Comparison of ENCODE assay signal across 8 mouse cellular contexts in the genomic region with DNA sequence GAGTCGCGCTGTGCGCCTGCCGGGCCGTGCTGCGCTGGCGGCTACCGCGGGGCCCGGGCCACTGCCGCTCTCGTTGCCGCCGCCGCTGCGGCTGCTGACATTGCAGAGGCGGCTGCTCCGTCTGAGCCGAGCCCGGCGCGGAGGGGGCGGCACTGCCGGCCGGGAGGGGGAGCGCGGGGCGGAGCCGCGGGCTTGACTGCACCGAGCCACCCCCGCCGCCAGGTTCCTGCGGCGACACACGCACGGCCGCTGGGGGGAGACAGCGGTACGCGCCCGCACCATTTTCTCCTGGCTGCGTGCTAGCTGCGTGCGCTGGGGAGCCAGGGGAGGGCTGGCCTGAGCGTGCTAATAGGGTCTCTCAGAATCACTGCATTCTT. TPM values are rescaled to one million over a fixed set of nuclear protein-coding genes. Genes with fewer than 3 reads are reported as not detected.
DNase-seq lines count a peak whose midpoint lies in the region; ATAC-seq and TF ChIP-seq lines count a peak whose summit lies in the region.

A gene (minus strand): TSS at position 131 of the 377 bp plus-strand sequence.

- peak within 1 kb of the TSS; percentile 84 for H3K4me2 ChIP-seq in hindbrain, embryonic 15.5 days
- H3K4me2 ChIP-seq in lung, embryonic 16.5 days (ENCODE audit: low read depth, low read length): peak within 1 kb of the TSS; percentile 98

- intact Hi-C loops in gastrocnemius, adult 2 months (cut with DNase I): loop anchor here (2.0 kb wide), 1 partner anchor 251 kb away; no protein-coding TSS in a partner anchor

- WGBS in hindbrain, embryonic 15.5 days: under 1% methylated on average over 40 of the region's 46 CpGs
- under 1% methylated on average over 29 of the region's 46 CpGs for WGBS in lung, embryonic 16.5 days

- H3K4me1 ChIP-seq in hindbrain, embryonic 15.5 days (replicated peaks): peaks cover 36% of the 10 kb centered on the region
- H3K4me1 ChIP-seq in lung, embryonic 16.5 days (replicated peaks; ENCODE audit: control insufficient read depth, insufficient read depth, low read length): peaks cover 5% of the 10 kb centered on the region

- H3K4me3 ChIP-seq in gastrocnemius, adult 2 months: peak within 1 kb of the TSS; percentile 81
- H3K4me3 ChIP-seq in hindbrain, embryonic 15.5 days: peak within 1 kb of the TSS; percentile 94
- peak within 1 kb of the TSS; percentile 65 for H3K4me3 ChIP-seq in lung, embryonic 16.5 days (ENCODE audit: low read length)

- H3K9ac ChIP-seq in hindbrain, embryonic 15.5 days: peak within 1 kb of the TSS; percentile 96
- peak within 1 kb of the TSS; percentile 63 for H3K9ac ChIP-seq in lung, embryonic 16.5 days (ENCODE audit: low read length)

- H3K27me3 ChIP-seq in hindbrain, embryonic 15.5 days: no peaks in the 10 kb centered on the region
- H3K27me3 ChIP-seq in lung, embryonic 16.5 days (ENCODE audit: control insufficient read depth, insufficient read depth, low read depth, low read length): peaks cover 55% of the 10 kb centered on the region

- H3K36me3 ChIP-seq in hindbrain, embryonic 15.5 days: no peaks in the 10 kb centered on the region
- no peaks in the 10 kb centered on the region for H3K36me3 ChIP-seq in lung, embryonic 16.5 days (ENCODE audit: control insufficient read depth, insufficient read depth, low read length)

- TF ChIP-seq CTCF in gastrocnemius, adult 2 months (IDR thresholded peaks at IDR 0.05): peak; percentile 91

- peak; percentile 95 for ATAC-seq in hindbrain, embryonic 15.5 days (ENCODE audit: low FRiP score, low read depth)
- ATAC-seq in lung, embryonic 16.5 days (ENCODE audit: low read depth): peak; percentile 95

- peak; percentile 72 for DNase-seq in WW6 (ENCODE audit: low read depth, low spot score)
- DNase-seq in cerebellum, postnatal 36 days: peak; percentile 91 to 96
- DNase-seq in gastrocnemius, adult 2 months: peak; percentile 92
- DNase-seq in layer of hippocampus, postnatal 14 days (ENCODE audit: low spot score in 2 of 2): peak; percentile 93 to 95
- peak; percentile 90 for DNase-seq in ovary, postnatal 36 days (ENCODE audit: low spot score)
- DNase-seq in thymus, postnatal 0 days (ENCODE audit: low spot score): peak; percentile 70

- H3K27ac ChIP-seq in gastrocnemius, adult 2 months: peak within 1 kb of the TSS; percentile 48
- peak within 1 kb of the TSS; percentile 98 for H3K27ac ChIP-seq in hindbrain, embryonic 15.5 days (replicated peaks)
- no peak within 1 kb of the TSS for H3K27ac ChIP-seq in lung, embryonic 16.5 days (ENCODE audit: low read length)

- H3K9me3 ChIP-seq in hindbrain, embryonic 15.5 days: no peaks in the 10 kb centered on the region
- H3K9me3 ChIP-seq in lung, embryonic 16.5 days (ENCODE audit: control insufficient read depth, low read length): no peaks in the 10 kb centered on the region; the same call in none of the 2 replicates

RNA-seq across cellular contexts. Expression of the gene that starts here (rescaled TPM):
- 1 to 10 TPM in 1 of 2 experiments, under 1 TPM in 1; 0.64 to 1.3 TPM for total RNA-seq in gastrocnemius, adult 2 months (2021)
- 30.5 and 32.0 TPM in 2 replicates for polyA plus RNA-seq in hindbrain, embryonic 15.5 days (2015; fragmentation: Nextera tagmentation; extraction: Ambion mirVana)
- 100 to 1,000 TPM; 183 to 189 TPM for total RNA-seq in layer of hippocampus, postnatal 14 days (2021)
- 0.09 and 0.28 TPM in 2 replicates for polyA plus RNA-seq in lung, embryonic 16.5 days (2015; fragmentation: Nextera tagmentation; extraction: Ambion mirVana)
- polyA plus RNA-seq in thymus, postnatal 0 days (2015; fragmentation: Nextera tagmentation; extraction: Ambion mirVana): 0.18 and 0.26 TPM in 2 replicates

Comparison
In these comparisons a context has a peak if more than half of its experiments do, and no peak if none do; other contexts are left out.
1. RNA of the gene that starts here (total RNA-seq): 183 to 189 TPM in layer of hippocampus, postnatal 14 days; 0.64 to 1.3 TPM in gastrocnemius, adult 2 months; every median in the first group is over 10 times any median in the second.
2. RNA of the gene that starts here (polyA plus RNA-seq): 30.5 to 32.0 TPM in hindbrain, embryonic 15.5 days; 0.18 to 0.26 TPM in thymus, postnatal 0 days and 0.09 to 0.28 TPM in lung, embryonic 16.5 days; every median in the first group is over 10 times any median in the second.
3. Peak in ATAC-seq, H3K4me3 ChIP-seq, H3K9ac ChIP-seq and H3K4me2 ChIP-seq in lung, embryonic 16.5 days; RNA of the gene not detected or under 1 TPM.
4. Peak in DNase-seq in thymus, postnatal 0 days; RNA of the gene not detected or under 1 TPM.
5. Peak in every context shown above with its lines, with median percentiles within 50 percentile points of each other: DNase-seq and H3K4me3 ChIP-seq.